Mouse (Mus musculus) erythroblast, embryonic 14.5 days (primary cell): Measurements from ENCODE around the gene Nrip2.

Experiments
- GATA1 ChIP-seq: IDR thresholded peaks from 2 replicates; pipeline ENCODE4 v1.6.1; 2012; ENCODE audit warnings: low read length, inconsistent platforms, mixed read lengths
- TAL1 ChIP-seq: IDR thresholded peaks from 3 replicates; pipeline ENCODE4 v1.6.1; 2012; ENCODE audit warnings: low read length, inconsistent platforms, mixed read lengths

- TF ChIP-seq GATA1 (no peak), TAL1 (no peak)
Observed at GRCm38 (mm10) chr6:128408544-128409125, 9.5 kb downstream of the Nrip2 start.
